Mouse (Mus musculus): ENCODE measurements around the gene Ifitm10.
"Not testable (repeated sequence)": the region's sequence is repeated elsewhere in the genome, so short reads cannot be mapped to it uniquely, and the experiment has no call there.

Gene Ifitm10

DNA sequence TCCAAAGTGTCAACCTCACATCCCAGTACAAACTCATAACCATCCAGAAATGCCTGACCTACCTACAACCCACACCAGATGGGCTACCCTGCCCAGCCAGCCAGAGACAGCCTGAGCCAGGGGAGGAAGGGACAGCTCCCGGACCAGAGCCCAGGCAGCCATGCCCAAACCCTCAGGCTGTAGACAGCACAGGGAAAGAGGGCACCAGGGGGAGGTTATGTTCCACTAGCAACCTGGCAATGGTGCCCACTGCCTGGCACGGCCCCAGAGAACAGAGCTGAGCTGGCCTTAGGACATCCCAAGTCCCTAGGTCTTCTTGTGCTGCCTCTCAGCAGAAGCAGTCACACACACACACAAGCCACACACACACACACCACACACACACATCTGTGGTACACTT is 4.7 kb downstream of the Ifitm10 start:
- DNase-seq (ENCODE audit: low read depth, low spot score): no peak

DNA sequence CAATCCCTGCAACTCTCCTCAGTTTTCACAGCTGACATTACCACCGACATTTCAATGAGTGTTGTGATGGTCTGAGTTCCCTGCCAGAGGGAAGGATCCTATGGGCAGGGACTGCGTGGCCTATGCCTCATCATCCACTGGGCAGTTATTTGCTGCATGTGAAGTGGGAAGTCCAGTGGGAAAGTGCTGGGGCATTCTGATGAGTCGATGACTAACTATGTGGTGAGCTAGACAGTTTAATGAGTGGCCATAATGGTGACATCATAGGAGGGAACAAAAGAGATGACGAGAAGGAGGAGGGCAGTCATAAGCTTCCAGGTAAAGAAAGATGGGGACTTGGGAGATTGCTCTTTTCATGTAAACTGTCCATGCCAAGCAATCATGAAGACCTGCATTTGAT is 10.4 kb downstream of the Ifitm10 start:
- no peak for DNase-seq (ENCODE audit: low read depth, low spot score)

GRCm38 (mm10) chr7:142360743-142361142 is 12.8 kb downstream of the Ifitm10 start:
- no peak for DNase-seq (ENCODE audit: low read depth, low spot score)

- no peak for DNase-seq (ENCODE audit: low read depth, low spot score)
These were observed 14.4 kb downstream of the Ifitm10 start for GRCm38 (mm10) chr7:142359129-142359528.

DNA sequence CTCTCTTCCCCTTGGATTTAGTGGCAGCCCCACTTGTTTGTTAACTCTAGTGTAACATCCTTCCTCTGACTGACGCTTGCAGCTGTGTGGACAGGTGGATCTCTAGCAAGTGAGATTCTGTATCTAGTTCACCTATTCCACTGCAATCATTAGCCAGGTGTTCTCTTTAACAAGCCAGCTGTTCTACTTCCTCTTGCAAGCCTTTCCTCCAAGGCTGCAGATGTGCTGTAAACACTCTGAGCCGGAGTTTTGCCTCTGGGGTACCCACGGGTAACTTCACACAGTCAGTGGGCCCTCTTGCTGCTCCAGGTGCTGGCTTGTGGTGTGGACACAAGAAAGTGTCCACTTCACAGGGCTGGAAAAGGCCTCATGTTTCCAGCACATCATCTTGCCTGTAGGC is 16.0 kb downstream of the Ifitm10 start:
- DNase-seq (ENCODE audit: low read depth, low spot score): no peak

GRCm38 (mm10) chr7:142354661-142355233 is 18.8 kb downstream of the Ifitm10 start:
- no peak for DNase-seq (ENCODE audit: low read depth, low spot score)

DNA sequence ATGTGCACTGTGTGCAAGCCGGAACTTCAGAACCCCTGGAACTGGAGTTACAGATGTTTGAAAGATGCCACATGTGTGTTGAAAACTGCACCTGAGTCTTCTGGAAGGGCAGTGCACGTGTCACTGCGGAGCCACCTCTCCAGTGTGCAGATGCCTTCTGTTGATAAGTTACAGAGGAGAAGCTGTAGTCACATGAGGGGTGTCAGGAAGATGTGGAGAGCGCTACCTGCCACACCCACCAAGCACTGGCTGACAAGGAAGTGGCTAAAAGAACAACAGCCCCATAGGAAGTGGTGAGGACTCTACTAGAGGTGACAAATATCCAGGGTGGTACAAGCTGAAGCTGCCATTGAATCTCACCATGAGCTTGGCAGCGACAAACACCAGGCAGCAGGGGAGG is 19.7 kb downstream of the Ifitm10 start:
- no peak for DNase-seq (ENCODE audit: low read depth, low spot score)

DNA sequence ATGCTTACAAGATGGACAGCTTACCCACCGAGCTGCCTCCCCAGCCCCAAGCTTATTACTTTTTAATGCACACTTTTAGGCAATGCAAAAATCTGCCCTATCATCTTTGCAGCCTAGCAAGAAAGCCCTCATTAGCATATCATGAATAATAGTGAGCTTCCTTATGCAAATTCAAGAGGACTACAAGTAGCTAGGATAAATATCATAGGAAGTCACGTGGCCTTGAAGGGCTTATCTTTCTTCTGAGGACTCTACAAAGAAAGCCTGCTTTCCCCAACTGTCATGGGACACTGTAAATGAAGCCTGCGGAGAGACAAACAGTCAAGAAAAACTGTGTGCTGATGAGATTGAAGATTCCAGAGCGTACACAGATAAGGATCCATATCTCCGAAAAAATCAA is 22.0 kb downstream of the Ifitm10 start:
- no peak for DNase-seq (ENCODE audit: low read depth, low spot score)

DNA sequence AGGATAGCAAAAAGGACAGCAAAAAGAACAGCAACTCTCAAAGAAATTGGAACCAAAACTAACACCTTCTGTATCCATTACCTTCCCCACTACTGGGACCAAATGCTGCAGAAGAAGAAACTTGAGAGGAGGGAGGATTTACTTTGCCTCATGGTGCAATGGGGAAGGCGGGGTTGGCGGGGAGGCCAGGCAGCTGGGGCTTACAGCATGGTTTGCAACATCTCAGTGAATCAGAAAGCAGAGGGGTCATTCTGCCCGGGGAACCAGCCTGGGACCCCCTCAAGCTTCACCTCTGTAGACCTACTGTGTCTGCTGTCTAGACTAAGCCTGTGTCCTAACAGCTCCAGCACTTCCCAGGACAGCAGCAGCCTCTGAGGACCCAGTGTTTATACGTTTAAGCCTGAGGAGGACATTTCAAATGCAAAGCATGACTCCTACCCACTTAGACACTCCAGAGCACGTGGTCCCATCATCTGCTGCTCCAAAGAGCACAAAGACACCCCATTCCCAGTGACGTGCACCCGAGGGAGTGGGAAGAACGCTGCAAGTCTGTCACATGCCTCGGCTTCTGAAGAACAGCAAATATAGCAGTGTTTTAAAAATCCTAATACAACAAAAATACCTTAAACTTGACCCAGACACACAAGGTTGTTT is 24.1 kb downstream of the Ifitm10 start:
- no peak for DNase-seq (ENCODE audit: low read depth, low spot score)

DNA sequence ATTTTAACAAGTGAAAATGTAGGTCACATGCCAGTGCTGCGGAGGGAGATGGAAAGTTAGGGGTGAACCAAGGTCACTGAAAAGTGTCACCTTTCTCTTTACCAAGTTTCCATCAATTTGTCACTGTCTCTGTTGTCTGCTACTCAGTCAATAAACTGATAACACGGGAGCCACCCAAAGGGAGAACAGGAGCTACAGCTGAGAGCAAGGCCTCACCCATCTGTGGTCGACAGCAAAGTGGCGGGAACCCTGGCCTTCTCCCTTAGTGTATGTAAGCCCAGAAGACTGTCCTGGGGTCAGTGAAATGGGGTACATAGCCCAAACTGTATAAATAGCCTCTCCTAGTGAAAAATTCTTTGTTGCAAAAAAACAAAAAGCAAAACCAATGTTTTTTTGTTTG is 26.0 kb downstream of the Ifitm10 start:
- DNase-seq (ENCODE audit: low read depth, low spot score): no peak

- DNase-seq (ENCODE audit: low read depth, low spot score): no peak
These were observed 31.3 kb downstream of the Ifitm10 start for GRCm38 (mm10) chr7:142342247-142342640.

GRCm38 (mm10) chr7:142341564-142342246 is 31.8 kb downstream of the Ifitm10 start:
- no peak for DNase-seq (ENCODE audit: low read depth, low spot score)

- no peak for DNase-seq (ENCODE audit: low read depth, low spot score)
These were observed 33.1 kb downstream of the Ifitm10 start for GRCm38 (mm10) chr7:142340269-142340970.

GRCm38 (mm10) chr7:142335151-142335550 is 38.4 kb downstream of the Ifitm10 start:
- no peak for DNase-seq (ENCODE audit: low read depth, low spot score)

DNA sequence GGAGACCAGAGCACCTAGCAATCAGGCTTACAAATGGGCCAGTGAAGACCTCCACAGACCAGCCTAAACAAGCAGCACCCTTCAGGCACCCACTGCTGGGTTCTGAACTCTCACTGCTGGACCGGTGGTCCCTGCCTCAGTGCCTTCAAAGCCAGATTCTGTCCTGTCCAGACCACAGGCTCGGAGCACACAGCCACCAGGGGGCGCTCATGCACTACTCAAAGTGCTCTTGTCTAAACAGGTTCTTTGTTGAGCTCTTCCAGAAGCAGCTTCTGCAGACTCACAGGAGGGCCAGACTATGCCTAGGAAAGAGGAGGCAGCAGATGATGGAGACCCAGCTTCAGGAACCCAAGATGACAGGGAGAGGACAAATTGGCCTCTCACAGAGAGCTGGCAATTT is 39.3 kb downstream of the Ifitm10 start:
- DNase-seq (ENCODE audit: low read depth, low spot score): peak; percentile 69

GRCm38 (mm10) chr7:142332741-142333140 is 40.8 kb downstream of the Ifitm10 start:
- not testable (repeated sequence) for DNase-seq (ENCODE audit: low read depth, low spot score)

- no peak for DNase-seq (ENCODE audit: low read depth, low spot score)
These were observed 42.3 kb downstream of the Ifitm10 start for GRCm38 (mm10) chr7:142331281-142331680.

DNA sequence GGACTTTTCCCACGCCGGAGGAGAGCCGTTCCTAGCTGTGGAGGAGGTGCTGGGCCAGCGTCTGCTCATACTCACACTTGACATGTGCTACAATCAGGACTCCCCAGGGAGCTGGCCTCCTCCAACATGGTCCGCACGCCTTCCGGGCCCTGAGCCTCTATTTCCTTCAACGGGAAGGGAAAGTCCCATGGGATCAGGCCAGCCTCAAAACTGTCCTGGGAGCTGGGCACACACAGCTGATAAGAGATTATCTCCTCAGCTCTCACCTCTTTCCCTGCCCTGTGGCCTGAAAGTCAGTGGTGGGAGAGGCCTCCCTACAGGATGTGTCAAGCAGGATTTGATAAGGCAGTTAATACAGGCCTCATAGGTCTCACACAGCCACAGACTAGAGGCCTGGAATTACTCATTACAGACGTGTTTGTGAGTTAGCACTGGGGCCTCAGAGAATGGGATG is 43.3 kb downstream of the Ifitm10 start:
- DNase-seq (ENCODE audit: low read depth, low spot score): no peak

GRCm38 (mm10) chr7:142328507-142328906 is 45.0 kb downstream of the Ifitm10 start:
- DNase-seq (ENCODE audit: low read depth, low spot score): no peak

- no peak for DNase-seq (ENCODE audit: low read depth, low spot score)
These were observed 46.7 kb downstream of the Ifitm10 start for GRCm38 (mm10) chr7:142326714-142327445.

DNA sequence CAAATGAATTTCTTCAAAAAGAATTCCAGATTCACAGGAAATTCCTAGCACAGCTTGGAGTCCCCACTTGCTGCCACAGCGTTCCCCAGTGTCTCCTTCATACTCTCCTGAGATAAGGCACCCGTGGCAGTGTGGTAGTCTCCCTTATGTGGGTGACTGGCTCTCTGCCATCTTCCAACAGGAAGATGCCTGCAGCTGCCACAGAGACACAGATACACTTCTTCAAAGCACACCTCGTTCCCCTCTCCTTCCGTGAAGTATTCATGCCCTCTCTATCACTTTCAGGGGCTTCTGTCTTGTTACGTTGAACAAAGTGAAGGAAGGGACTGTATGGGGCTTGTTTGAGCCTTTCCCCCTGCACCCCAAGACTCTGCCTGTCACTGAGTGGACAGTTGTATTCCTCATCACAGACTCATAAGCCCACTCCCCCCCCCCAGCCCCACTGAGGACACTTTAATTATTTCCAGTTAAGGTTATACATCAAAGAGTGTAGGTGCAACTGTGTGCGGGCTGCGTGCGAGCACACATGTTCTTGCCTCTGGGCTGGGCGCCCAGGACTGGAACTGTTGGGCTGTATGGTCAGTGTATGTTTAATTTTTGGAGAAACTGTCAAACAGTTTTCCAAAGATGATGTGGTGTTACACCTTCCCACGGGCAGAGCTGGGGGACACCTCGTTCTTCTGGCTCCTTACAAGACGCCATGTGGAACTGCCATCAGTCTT is 50.0 kb downstream of the Ifitm10 start:
- no peak for DNase-seq (ENCODE audit: low read depth, low spot score)

Data from retina, adult 2 months (tissue).